Mouse (Mus musculus): Measurements from ENCODE around the gene Tox2. TPM values are rescaled to one million over a fixed set of nuclear protein-coding genes. Genes with fewer than 3 reads are reported as not detected.

The Tox2 gene
- total RNA-seq, 2 experiments from 2014 or later = 0.27 TPM; not detected in 1

DNA sequence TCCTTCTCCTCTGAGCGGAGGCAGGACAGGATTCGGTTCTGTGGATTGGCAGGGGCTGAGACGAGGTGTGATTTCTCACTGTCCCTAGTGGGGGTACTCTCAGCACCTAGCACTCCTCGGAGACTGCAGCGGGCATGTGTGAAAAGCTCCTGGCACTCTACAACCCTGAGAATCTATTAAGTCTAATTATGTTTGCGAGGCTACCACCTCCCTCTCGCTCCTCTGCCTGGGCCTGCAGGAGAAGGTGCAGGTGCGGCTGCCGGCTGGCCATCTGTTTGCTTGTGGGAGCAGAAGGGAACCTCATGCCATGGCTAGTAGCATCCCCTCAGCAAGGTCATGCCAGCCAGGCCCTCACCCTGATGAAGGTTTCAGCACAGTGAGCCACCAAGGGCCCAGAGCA is 100.1 kb downstream of the Tox2 start:
- ATAC-seq (replicated peaks; ENCODE audit: poor library complexity) = no peak

DNA sequence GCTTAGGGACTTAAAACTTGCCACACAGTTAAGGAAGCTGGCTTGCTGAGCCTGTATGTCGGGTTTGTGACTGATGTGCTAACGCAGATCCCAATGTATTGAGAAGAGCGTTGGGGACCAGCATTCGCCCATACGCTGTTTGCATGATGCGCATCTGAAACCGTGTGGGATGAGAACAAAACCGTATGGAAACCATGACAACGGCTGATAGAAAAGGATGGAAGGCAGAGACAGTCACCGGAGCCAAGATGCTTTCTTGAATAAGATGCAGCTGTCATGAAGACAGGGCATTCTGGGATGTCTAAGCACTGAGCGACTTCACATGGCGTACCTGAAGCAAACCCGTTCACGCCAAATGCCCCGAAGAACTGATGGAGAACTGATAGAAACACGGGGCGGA is 106.5 kb downstream of the Tox2 start:
- ATAC-seq (replicated peaks; ENCODE audit: poor library complexity) = no peak

DNA sequence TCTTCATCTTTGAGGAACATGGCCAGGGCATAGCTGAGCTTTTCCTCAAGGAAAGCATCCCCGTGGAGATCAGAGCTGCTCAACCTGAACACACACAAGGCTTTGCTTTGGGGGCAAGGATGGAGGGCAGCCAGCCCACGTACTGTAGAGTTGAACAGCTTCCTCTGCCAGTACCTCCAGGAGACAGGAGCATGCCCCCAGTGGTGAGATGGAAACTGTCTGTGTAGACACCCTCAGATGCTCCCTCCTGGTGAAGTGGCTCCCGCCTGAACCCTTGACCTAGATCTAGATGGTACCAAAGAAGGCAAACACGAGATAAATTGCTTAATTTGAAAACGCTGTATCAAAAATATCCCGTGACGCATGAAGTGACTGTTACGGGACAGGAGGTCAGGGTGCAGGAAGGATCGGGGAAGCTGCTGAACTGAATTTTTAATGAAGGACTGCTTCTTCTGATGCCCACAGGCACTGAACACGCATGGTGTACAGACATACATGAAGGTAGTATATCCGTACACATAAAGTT is 107.3 kb downstream of the Tox2 start:
- no peak for ATAC-seq (replicated peaks; ENCODE audit: poor library complexity)

DNA sequence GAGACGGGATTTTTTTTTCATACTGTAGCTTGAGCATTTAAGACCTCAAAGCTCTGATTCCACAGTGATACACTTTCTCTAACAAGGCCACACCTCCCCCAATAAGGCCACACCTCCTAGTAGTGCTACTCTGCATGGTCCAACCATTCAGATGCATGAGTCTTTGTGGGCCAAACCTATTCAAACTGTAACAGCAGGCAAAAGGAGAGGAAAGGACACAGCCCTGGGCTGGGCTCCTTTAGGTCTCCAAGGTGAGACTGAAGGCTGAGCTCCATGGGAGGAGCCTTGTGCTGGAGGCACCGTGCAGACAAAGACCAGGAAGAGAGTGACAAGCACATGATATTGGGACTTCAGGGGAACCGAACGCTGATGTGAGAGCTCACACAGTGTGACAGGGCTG is 114.4 kb downstream of the Tox2 start:
- no peak for ATAC-seq (replicated peaks; ENCODE audit: poor library complexity)

DNA sequence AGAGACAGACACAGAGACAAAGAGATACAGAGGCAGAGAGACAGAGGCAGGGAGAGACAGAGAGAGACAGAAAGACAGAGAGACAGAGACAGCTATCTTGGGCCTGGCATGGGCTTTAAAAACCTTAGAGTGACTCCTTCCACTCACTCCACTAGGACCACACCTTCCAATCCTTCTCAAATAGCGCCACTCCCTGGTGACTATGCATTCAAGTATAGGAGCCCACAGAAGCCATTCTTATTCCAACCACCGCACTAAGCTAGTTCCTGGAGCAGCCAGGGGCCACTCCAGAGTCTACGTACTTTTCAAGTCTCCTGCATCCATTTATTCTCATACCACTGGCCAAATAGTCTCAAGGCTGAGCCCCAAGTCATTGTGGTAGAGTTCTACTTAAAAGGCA is 115.9 kb downstream of the Tox2 start:
- ATAC-seq (replicated peaks; ENCODE audit: poor library complexity) = no peak

DNA sequence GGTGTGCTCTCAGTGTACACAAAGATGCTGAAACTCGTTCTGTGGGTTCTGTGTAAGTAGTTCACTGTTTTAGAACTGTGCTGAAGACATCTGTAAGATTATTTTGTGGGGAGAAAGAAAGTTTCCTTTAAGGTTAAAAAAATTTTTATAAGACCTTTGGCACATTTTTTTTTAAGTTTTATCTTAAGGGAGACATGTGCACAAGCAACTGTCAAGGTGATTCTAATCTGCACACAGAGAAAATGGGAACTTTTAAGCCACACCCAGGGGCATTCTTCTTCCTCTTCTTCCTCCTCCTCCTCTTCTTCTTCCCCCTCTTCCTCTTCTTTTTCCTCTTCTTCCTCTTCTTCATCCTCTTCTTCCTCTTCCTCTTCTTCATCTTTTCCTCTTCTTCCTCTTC is 120.2 kb downstream of the Tox2 start:
- no peak for ATAC-seq (replicated peaks; ENCODE audit: poor library complexity)

DNA sequence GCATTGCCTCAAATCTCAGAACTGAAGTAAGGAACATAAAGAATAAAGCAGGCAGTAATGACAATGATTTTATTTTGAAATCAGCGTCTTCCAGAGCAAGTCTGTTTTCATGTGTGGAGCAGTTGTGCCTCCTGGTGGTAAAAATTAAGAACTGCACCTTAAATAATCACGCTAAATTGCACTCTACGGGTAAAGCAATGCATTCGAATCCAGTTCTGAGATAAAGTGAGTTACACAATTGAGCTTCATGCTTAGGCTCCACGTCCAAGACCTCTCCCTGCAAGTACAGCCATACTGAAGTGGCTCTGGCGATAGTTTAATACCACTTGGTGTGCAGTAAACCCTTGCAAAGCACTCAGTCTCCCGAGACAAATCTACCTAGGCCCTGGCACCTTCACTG is 127.8 kb downstream of the Tox2 start:
- ATAC-seq (replicated peaks; ENCODE audit: poor library complexity) = peak; percentile 81

DNA sequence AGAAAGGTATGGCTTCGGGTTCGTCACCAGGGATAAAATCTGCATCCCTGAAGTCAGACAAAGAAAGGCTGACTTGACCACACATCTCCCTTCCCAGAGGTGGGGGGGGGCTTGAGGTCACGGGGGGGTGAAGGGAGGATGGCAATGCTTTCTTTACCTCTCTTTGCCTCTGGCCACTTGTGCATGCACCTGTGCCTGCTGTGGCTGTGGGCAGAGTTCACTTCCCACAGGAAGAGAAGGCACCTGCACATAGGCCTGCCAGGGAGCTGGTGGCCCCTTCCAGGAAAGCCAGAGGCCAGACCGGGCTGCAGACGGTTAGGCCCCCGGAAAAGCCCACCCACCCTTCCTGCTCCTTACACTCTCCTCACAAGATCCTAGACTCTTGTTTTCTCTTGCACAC is 128.5 kb downstream of the Tox2 start:
- ATAC-seq (replicated peaks; ENCODE audit: poor library complexity) = no peak

DNA sequence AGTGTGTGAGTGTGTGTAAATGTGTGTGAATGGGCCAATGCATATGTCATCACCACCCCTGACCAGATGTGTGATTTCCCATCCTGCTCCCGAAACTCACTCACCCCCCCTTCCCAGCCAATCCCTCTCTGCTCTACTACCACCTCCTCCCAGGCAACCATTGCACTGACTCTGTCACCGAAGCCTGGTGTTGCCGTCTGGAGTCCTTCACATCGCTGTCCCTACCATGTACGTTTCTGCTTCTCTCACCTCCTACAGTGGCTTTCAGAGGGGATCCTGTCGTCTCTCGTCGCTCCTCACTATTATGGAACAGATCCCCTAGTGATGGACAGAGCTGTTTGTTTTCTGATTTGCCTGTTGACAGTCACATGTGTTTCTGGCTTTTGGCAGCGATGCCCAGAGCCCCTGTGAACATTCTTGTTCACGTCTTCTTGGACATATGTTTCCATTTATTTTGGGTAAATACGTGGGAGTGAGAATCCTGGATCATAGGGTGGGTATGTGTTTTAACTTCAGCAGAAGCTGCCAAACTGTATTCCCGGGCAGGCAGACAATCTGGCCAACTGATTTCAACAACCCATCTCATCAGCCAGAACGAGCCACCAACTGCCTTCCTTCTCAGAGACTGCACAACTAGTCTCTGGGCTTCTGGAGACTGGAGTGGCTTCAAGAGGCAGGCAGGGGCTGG is 129.6 kb downstream of the Tox2 start:
- ATAC-seq (replicated peaks; ENCODE audit: poor library complexity) = no peak

DNA sequence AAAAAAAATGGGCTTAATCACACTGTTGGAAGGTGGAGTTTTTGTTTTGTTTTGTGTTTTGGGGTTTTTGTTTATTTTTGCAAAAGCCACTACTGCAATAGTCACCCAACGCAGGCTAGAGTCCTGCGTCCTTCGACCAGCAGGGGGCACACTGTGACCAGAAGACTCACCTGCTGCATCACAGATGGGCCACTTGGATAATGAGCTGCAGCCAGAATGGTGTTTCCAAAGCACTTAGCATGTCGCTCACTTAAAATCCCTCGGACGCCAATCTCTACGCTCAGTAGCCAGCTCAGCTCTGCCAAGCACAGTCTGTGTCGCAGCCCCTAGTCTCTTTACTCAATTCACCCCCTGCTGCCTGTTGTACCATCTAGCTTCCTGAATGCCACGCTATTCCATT is 137.3 kb downstream of the Tox2 start:
- peak; percentile 89 for ATAC-seq (replicated peaks; ENCODE audit: poor library complexity)

DNA sequence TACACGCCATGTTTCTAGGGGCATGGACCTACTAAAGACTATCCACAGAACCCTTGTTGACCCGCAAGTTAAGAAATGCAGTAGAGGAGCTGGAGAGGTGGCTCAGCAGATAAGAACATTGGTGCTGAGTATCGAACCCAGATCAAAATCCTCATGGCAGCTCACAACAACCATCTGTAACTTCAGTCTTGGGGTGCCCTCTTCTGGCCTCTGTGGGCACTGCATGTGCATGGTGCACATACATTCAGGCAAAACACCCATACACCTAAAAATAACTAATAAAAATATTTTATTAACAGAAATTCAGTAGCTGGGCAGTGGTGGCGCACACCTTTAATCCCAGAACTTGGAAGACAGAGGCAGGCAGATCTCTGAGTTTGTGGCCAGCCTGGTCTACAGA is 140.7 kb downstream of the Tox2 start:
- ATAC-seq (replicated peaks; ENCODE audit: poor library complexity) = no peak

DNA sequence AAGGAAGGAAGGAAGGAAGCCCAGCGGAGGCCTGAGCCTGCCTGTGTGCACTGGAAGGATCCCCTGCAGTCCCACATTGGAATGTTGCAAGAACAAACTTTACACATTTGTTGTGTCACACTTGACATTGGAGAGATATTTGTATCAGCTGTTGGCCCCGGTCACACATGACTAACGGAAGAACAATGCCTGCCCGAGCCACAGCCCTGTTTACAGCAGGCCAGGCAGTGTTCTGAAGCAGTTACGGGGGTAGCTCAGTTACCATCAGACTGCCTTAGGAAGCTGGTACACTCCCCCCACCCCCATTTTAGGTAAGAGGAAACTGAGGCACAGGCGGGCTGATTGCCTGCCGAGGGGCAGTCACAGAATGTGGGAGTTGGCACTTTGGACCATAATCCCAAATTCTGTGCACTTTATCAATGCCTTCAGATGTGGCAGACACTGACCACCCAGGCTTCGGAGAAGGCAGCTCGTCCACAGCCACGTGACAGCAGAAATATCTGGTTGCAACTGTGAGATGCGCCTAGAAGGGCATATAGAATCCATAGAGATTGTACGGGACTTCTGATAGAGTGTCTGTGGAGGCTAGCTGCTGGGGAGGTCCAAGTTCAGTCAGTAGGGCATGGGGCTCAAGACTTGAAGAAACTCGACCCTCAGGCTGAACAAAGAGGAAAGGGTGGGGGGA is 142.2 kb downstream of the Tox2 start:
- ATAC-seq (replicated peaks; ENCODE audit: poor library complexity) = no peak

DNA sequence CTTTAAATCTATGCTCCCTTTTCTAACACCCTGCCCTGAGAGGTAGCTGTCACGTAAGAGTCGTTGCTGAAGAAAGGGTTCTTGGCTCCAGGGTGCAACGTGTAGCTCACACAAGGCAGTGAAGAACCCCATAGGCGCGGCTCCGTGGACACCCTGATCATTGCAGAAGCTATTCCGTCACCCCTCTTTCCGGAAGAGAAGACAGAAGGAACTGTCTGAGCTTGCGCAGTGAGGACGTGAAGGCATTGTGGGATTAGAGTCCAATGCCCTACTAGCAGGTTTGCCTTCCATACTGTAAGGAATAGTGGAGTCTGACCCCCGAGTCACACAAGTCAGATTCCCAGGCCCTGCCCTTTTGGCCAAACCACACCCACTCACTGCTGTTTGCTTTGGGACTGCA is 143.6 kb downstream of the Tox2 start:
- no peak for ATAC-seq (replicated peaks; ENCODE audit: poor library complexity)

DNA sequence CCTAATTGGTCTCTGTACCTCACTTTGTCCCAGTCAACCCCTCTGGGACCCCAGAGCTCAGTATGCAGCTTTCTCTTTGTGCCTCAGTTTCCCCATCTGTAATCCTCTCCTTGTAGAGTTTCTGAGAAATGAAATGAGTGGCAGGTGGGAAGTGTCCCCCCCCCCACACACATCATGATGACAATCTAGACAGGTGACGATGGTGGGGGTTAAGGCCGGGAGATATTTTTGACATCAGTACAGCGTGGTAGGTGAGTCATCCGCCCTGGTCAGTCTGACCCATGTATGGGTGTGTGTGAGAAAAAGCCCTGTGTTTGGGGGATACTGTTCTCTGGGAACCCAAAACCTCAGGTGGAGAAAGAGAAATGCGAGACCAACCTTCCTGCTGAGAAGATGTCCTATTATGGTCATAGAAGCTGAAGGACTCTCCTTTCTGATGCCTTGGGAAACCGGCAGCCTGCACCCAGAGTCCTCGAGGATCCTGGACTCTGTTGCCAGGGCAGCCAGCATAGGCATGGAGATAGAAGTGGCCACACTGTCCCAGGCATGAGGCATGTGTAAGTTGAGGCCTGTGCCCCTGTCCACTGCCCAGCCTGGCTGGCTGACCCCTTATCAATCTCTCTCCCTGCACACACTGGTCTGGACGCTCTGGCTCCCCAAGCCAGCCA is 144.7 kb downstream of the Tox2 start:
- no peak for ATAC-seq (replicated peaks; ENCODE audit: poor library complexity)

DNA sequence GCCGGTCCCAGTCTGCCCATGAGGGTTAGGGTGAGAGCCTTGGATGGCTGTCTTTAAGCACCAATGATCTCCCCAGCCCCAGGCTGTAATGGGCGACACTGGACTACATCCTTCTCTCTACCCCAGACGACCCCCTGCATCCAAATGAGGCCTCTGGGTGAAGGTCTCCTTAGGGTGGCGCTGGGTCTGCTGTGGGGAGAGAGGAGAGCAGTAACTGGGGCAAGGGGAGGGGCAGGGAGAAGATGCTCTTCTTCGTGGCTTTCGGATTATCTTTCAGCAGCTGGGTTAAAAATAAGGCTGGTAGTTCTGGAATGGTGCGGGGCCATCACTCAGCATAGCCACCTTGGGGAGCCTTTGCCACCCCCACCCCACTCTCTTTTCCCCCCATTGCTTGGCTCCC is 145.8 kb downstream of the Tox2 start:
- no peak for ATAC-seq (replicated peaks; ENCODE audit: poor library complexity)

DNA sequence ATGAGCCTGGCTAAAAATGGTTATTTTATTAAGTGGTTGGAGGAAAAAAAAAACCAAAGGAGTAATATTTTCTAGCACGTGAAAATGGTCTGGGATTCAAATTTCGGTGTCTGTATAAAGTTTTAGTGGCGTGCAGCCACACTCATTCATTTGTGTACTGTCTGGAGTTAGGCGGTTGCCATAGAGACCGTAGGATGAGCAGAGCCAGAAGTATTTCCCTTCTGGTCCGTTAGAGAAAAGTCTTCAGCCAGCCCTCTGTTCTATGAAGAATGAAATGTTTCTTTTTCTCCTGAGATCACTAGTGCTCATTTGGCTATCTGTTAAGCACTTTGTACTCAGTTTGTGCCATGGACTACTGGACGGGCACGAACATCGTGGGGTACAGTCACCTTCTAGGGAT is 146.5 kb downstream of the Tox2 start:
- ATAC-seq (replicated peaks; ENCODE audit: poor library complexity) = no peak

DNA sequence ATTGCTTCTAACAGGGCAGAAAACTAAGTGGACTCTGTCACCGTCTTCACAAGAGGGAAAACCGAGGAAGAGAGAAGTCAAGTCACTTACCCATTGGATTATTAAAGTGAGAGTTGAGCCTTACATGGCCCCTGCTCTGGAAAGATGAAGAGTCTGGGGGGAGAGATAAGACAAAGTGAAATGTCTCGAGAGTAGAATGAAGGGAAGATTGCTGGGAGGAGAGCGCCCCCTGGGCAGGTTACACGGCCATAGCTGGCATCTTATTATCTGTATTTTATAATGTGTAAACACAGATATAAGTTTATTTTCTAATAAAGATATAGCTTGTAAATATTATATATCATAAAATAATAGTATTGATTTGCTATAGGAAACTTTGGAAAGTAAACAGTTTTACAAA is 147.5 kb downstream of the Tox2 start:
- ATAC-seq (replicated peaks; ENCODE audit: poor library complexity) = 0 out of 2 replicates have a peak, but pooled peaks have one; percentile 42

DNA sequence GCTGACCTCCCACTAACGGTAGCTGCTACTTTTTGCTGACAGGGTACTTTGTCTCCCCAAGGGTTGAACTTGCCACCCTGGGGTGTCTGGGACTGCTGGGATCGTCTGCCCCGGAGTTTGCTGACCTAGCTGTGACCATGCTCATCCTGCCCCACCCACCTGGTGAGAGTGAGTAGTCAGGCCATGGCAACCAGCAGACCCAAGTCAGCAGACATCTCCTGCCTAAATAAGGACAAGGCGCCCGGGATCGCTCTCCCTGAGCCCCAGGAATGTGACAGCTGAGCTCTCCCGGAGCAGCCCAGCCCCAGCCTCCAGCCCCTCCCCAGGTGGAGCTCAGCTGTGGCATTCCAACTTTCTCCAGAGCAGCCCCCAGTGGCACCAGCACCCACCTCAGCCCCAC is 150.8 kb downstream of the Tox2 start:
- no peak for ATAC-seq (replicated peaks; ENCODE audit: poor library complexity)

DNA sequence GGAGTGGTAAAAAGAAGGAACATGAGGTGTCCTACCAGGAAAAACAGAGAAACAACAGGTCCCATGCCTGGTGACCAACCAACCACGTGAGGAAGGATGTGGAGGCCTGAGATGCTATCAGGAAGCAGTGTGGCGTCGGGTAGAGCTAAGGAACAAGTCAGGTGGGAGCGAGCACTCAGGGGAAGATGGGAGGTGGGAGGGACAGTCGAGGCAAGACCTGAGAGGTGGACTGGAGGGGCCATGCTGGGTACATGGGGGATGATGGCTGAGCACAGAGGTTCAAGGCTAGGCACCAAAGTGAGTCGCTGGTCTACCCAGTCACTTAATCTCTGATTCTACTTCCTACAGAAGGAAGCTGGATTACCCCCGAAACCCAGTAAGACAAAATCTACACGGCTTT is 152.7 kb downstream of the Tox2 start:
- ATAC-seq (replicated peaks; ENCODE audit: poor library complexity) = no peak

DNA sequence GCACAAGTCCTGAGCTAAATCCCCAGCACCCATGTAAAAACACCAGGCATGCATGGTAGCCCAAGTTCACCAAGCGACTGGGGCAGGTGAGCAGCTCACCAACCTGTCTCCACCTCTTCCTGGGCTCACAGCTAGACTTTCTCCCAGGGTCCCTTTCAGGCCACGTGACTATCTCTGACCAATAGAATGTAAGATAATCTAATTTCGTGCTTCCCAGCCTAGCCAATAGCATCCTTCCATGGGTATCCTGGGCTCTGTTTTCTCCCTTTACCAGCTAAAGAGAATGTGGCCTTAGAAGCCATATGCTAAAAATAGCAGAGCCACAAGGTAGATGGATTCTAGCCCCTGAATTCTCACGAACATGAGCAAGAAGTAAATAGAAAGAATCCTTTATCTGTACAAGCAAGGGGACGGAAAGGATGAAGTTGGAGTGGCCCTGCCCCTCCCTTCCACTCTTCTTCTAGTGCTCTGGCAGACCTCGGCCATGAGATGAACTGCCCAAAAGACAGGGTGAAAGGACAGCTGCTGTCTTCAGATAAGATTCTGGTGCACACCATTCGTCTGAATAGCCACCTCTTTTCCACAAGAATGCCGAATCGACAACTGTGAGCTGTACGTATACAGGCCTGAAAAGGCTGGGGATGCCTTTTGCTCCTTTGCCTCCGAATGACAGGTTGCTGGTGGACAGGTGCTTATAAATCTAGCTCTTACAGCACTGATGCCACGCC is 153.4 kb downstream of the Tox2 start:
- ATAC-seq (replicated peaks; ENCODE audit: poor library complexity) = peak; percentile 73

DNA sequence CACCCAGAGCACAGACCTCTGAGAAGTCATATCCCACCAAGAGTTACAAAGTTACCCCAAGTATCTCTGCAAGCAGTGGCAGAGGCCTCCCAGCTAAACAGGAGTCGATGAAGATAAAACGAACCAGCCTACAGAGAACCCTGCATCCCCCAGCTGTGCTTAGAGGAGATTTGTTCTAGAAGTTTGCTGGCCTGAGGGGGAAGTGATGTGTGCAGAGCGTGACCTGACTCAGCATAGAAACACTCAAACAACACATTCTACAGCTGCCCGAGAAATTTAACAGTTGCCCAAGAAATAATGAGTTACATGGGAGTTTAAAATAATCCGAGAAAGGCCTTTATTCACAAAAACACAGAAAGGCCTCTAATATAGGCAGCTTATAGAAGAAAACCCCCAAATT is 155.7 kb downstream of the Tox2 start:
- no peak for ATAC-seq (replicated peaks; ENCODE audit: poor library complexity)
